Mouse (Mus musculus) megakaryocyte progenitor cell, adult 5-6 weeks (primary cell): Measurements from ENCODE around the gene Otog. TPM values are rescaled to one million over a fixed set of nuclear protein-coding genes. Genes with fewer than 3 reads are reported as not detected.

Experiments used
- ATAC-seq: replicated peaks from 2 replicates; pipeline ENCODE4 v1.8.0; 2016; ENCODE audit warnings: mild to moderate bottlenecking, moderate TSS enrichment, inconsistent platforms; ENCODE audit not compliant: poor library complexity
- total RNA-seq, 2 experiments: library from RNA; stranded (forward) in 1 of 2; stranded (reverse) in 1 of 2; fragments of 157-497, 149-512 nt in 1 of 2; fragments of 200-1000 nt in 1 of 2; gene quantifications; 2 replicates each; pipeline versions ENCODE4 v1.2.3 to v1.2.4; 2015 to 2017

The Otog gene
- total RNA-seq, 2 experiments from 2014 or later, result not detected

GRCm38 (mm10) chr7:46280896-46281295 is 40.1 kb downstream of the Otog start:
- ATAC-seq, result no peak

DNA sequence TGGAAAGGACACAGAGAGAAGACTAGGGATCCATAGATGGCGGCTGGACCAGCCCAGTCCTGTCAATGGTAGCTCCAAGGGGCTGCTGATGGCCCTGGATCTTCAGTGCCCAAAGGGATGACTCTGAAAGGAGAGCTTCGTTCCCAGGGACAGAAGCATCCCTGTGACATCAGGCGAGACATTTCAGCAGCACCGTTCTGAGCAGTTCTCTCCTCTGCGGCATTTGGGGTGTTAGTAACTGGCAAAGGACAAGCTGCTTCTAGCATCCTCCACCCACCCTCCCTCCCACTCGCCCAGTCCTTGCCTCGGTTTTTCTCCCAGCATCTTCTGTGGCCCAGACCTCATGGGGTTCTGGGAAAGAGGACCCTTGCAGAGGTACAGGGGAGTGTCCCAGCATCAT is 41.5 kb downstream of the Otog start:
- no peak for ATAC-seq

- ATAC-seq, result no peak
These were observed 42.9 kb downstream of the Otog start for GRCm38 (mm10) chr7:46283681-46284080.

DNA sequence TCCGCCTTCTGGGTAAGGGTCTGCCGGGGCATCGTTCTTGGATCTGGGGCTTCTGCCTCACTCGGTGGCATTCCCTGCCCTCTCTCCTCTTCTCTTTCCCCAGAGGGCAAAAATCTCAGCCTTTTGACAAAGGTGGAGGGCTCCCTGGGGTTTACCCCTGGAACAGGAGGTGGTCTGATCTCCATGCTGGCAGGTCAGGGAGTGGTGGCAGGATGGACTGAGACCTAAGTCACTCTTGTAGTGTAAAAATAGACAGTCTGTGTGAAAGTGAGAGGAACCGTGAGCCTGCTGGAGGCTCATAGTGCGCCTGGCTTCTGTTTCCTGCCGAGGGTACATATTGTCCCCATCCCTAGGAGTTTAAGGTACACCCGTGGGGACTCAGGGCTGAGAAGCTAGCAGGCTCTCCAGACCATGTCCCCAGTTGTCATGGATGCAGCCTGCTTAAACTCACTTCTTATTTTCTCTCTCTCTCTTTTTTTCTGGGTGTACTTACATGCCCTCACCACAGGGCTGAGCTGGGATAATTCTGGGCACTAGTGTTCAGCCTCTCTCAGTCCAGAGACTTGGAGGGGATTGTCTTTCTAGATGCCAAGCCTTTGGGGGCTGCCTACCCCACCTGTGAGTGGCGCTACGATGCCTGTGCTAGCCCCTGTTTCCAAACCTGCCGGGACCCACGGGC is 44.5 kb downstream of the Otog start:
- ATAC-seq, result no peak

DNA sequence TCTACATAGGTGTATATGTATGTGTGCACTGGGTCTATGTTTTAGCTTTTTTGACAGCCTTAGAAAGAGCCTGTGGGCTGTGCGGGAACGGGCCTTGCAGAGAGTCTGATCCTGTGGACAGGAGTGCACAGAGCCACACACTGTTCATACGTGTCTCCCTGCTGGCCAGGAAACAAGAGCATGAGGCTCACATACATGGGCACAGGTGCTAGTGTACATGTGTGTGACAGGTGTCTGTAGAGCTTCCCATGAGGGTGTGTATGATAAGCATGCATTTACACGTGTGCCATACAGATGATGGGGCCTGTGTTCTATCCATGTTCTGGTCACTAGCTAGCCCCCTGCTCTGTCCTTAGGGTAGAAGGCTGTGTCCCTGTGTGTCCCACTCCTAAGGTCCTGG is 45.6 kb downstream of the Otog start:
- no peak for ATAC-seq

GRCm38 (mm10) chr7:46287051-46287450 is 46.3 kb downstream of the Otog start:
- no peak for ATAC-seq

GRCm38 (mm10) chr7:46296330-46296729 is 55.5 kb downstream of the Otog start:
- no peak for ATAC-seq

DNA sequence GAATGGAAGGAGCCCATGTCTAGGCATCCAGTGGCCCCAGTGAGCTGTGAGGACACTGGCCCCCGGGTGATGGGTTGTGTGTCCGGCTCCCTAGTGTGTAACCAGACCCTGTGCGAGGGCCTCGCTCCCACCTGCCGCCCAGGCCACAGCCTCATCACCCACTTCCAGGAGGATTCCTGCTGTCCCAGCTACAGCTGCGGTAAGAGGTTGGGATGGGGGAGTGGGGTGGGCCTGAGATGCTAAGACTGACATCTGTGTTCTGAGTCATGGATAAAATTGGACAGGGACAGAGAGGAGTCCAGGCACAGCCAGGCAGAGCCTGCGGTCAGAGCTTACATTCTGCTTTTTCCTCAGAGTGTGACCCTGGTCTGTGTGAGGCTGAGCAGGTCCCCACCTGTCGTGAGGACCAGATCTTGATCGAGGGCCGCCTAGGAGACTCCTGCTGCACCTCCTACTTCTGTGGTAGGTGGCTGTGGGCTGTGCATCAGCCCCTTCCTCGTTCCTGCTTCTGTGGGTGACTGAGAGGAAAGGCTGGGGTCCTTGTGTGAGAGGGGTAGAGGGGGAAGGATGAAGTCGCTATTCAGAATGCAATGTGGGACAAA is 60.3 kb downstream of the Otog start:
- no peak for ATAC-seq

DNA sequence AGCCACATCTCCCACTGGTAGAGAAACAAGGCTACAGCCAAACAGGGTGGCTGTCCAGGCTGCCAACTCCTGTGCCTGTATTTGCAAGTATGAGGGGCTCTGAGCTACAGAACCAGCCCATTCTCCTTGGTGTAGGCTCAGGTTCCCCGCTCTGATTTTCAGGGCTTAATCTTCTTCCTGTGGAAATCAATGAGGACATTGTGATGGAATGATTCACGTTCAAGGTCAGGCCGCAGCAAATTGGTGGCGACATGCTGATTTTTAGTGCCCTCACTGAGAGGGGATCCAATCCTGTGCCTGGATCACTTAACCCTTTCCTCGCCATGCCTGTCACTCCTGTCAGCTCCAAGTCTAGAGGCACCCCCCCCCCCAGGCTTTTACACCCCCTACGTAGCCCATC is 72.7 kb downstream of the Otog start:
- ATAC-seq, result no peak

GRCm38 (mm10) chr7:46314220-46315009 is 73.6 kb downstream of the Otog start:
- no peak for ATAC-seq

GRCm38 (mm10) chr7:46315692-46316091 is 74.9 kb downstream of the Otog start:
- no peak for ATAC-seq

GRCm38 (mm10) chr7:46316948-46317347 is 76.2 kb downstream of the Otog start:
- no peak for ATAC-seq

GRCm38 (mm10) chr7:46321242-46321641 is 80.5 kb downstream of the Otog start:
- ATAC-seq, result no peak

GRCm38 (mm10) chr7:46327896-46328295 is 87.1 kb downstream of the Otog start:
- no peak for ATAC-seq

DNA sequence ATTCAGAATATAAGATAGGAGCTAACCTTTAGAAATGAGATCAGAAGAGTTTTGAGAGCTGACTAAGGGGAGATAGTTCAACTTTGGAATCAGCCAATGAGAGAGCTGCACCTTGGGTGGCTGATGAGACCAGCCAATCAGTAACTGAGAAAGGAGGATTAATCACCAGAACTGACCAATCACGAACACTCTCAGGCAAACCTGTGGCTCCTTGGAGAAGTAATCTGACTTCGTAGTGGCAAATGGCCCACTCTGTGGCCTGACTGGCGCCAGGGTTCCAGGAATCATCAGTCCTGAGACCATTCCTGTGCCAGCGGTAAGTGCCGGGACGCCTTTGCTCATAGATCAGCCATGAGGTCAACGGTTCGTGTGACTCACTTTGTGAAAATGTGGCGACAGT is 96.6 kb downstream of the Otog start:
- no peak for ATAC-seq

- no peak for ATAC-seq
These were observed 99.0 kb downstream of the Otog start for GRCm38 (mm10) chr7:46339818-46340217.

GRCm38 (mm10) chr7:46340295-46340694 is 99.5 kb downstream of the Otog start:
- no peak for ATAC-seq

DNA sequence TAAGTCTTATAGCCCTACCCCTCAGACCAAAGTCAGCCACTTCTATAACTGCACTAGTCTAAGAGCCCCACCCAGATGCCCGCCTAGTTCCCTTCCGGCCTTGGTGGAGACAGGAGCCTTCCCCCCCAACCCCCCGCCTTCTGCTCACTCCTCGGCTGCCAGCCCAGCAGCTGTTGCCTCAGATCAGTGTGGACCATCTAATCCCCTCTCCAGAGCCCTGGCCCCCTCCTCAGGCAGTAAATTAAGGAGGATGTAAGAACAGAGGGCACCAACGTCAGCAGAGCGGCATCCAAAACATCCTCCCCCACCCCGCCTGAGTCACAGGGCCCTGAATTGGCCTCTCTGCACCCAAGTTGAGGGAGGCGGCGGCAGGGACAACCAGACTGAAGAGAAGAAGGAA is 100.7 kb downstream of the Otog start:
- no peak for ATAC-seq

DNA sequence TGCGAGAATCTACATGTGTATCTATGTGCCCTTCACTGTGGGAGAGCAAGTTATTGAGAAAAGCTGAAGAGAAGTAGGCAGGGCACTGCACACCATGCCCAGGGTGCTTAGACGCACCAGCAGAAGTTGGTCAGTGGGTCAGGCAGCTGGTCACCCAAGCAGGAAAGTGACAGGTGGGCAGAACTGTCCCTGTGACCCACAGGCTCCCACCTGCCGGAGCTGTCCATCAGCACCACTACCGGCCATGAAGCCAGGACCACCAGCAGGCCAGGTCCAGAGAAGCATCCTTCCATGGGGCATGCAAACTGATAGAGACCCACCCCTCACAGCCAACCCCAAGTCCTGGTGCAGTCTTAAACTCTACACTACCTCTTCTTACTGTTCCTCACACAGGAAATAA is 106.9 kb downstream of the Otog start:
- ATAC-seq, result no peak

- no peak for ATAC-seq
These were observed 108.0 kb downstream of the Otog start for GRCm38 (mm10) chr7:46348813-46349212.

GRCm38 (mm10) chr7:46350119-46350702 is 109.4 kb downstream of the Otog start:
- ATAC-seq, result no peak

DNA sequence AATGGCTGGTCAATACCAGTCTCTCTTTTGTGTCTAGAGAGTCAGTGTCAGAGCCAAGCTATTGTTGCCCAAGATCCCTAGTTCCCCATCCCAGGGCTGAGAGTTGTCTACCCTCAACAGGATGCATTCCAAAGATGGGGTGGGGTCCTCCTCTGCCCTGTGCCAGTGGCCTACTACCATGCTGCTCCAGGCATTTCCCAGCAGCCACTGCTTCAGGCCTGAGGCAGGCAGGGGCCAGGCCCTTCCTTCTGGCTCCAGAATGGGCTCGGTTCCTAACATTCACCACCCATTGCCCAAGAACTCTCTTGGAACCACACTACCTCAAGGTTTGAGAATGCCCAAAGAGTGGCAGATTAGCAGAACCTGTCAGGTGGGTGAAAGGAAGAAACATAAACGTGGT is 112.0 kb downstream of the Otog start:
- ATAC-seq, result no peak
